Mouse (Mus musculus): Measurements from ENCODE around the gene Gm1123. TPM values are rescaled to one million over a fixed set of nuclear protein-coding genes. Genes with fewer than 3 reads are reported as not detected.

Gene Gm1123
- polyA plus RNA-seq, 1 experiment from 2014 or later, result not detected

- Histone ChIP-seq H3K36me3 (ENCODE audit: control insufficient read depth, insufficient read depth, low read length) (no peaks in the 10 kb centered on the region), H3K4me3 (ENCODE audit: low read depth, low read length) (peak overlapping the region; percentile 70), H3K9ac (ENCODE audit: low read length) (peak overlapping the region; percentile 84), H3K4me2 (ENCODE audit: low read length) (peak overlapping the region; percentile 72), H3K9me3 (replicated peaks; ENCODE audit: control insufficient read depth, low read length) (no peaks in the 10 kb centered on the region), H3K27me3 (replicated peaks; ENCODE audit: control insufficient read depth, insufficient read depth, low read length) (0 out of 2 replicates have a peak, but pooled peaks cover 6% of the 10 kb centered on the region), H3K4me1 (ENCODE audit: control insufficient read depth, insufficient read depth, low read length) (peaks cover 9% of the 10 kb centered on the region), H3K27ac (ENCODE audit: low read depth, low read length) (no peak overlapping the region)
- DNase-seq (ENCODE audit: low spot score), result peak; percentile 41
- 47% methylated on average over 9 of the region's 9 CpGs for WGBS
- ATAC-seq, result no peak
Measured at GRCm38 (mm10) chr9:98987131-98987530, 48.4 kb downstream of the Gm1123 start.

GRCm38 (mm10) chr9:98986476-98987096 lies 48.9 kb downstream of the Gm1123 start:
- under 1% methylated on average over 44 of the region's 50 CpGs for WGBS
- ATAC-seq, result no peak; the same call in none of the 2 replicates

DNA sequence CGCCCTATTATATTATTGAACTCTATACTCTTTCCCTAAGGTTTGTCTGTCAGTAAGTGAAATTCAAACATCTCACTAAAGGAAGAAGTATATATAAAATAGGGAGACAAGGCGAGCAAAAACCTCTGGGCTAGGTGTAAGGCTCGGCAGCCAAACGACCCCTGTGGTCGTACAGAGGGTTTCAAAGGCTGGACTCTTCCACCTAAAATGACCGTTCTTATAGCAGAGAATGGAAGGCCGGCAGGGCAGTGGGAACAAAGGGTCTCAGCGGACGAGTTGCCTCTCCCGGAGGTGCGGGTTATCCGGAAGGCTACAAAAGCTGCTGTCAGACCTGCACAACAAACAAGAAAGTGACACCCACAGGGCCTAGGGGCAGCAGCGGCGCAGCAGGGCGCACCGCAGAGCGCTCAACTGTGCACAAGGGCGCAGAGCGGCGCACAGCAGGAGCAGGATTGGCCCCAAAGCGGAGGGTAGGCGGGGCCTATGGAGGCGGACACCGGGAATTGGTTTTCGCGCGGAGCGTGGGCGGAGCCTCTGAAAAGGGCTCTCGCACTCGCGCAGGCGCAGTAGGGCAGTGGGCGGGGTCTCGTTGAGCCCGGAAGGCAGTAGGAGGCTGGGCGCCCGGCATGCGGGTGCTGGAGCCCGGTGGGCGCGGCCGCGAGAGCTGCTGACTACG lies 49.6 kb downstream of the Gm1123 start, which contains the start of gene Faim:
Gene Faim, plus strand, starts transcription at position 574 of the 676 bp plus-strand sequence.
- under 1% methylated on average over 45 of the region's 45 CpGs for WGBS

More at GRCm38 (mm10) chr9:98986476-98987096, 48.9 kb downstream of the Gm1123 start:
- Histone ChIP-seq H3K4me1 (ENCODE audit: control insufficient read depth, insufficient read depth, low read length) (peaks cover 9% of the 10 kb centered on the region), H3K9ac (ENCODE audit: low read length) (peak overlapping the region; percentile 84), H3K4me3 (ENCODE audit: low read depth, low read length) (peak overlapping the region; percentile 70), H3K27me3 (replicated peaks; ENCODE audit: control insufficient read depth, insufficient read depth, low read length) (0 out of 2 replicates have a peak, but pooled peaks cover 7% of the 10 kb centered on the region), H3K36me3 (ENCODE audit: control insufficient read depth, insufficient read depth, low read length) (no peaks in the 10 kb centered on the region), H3K27ac (ENCODE audit: low read depth, low read length) (no peak overlapping the region), H3K4me2 (ENCODE audit: low read length) (peak overlapping the region; percentile 72), H3K9me3 (replicated peaks; ENCODE audit: control insufficient read depth, low read length) (no peaks in the 10 kb centered on the region)
- DNase-seq (ENCODE audit: low spot score), result peak; percentile 30

DNA sequence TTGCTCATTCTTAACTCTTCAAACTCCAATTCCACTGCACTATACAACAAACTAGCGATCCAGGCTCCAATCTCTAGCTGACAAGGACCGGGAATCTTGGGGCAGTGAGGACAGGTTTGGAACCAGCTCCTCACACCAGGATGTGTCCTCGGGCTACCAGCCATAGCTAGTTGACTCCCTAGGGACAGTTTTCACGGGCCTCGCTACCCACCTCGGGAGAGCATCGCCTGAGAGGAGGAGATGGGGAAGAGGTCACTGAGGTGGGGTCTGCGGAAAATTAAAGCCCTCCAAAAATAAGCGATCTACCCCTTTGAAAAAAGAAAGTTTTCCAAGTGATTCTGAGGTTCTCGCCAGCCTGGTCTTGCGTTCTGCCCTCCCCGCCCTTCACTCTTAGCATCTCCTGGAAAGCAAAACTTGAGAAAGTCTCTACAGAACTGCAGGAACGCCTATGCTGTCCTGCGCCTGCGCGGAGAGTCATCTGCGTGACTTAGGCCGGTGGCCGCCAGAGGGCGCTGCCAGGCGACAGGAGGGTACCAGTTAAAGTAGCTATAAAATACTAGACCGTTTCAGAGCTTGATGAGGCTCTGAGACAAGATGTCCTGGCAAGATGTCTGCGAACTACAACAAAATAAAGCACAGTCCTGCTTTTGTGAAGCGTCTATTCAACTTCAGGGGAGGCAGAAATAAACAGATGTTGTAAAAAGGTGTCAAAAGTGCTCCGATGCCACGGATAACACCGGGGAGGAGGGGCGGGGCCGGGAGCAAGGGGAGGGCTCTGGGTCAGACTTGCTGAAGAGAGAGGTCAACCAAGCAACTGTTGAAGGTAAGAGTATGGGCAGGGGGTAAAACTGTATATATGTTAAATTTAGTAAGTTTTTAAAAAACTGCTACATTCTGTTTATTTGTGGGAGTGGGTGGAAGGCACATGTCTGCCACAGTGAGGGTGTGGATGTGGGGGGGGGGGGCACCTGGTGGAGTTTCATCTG lies 55.8 kb downstream of the Gm1123 start:
- ATAC-seq (peak; percentile 85), DNase-seq (ENCODE audit: low spot score) (peak; percentile 91)
- H3K27me3 ChIP-seq (replicated peaks; ENCODE audit: control insufficient read depth, insufficient read depth, low read length), result peaks cover 25% of the 10 kb centered on the region
- peak overlapping the region; percentile 20; the same call in 1 of the 2 replicates for H3K4me3 ChIP-seq (ENCODE audit: low read depth, low read length)
- no peaks in the 10 kb centered on the region for H3K9me3 ChIP-seq (replicated peaks; ENCODE audit: control insufficient read depth, low read length)
- no peaks in the 10 kb centered on the region for H3K4me1 ChIP-seq (ENCODE audit: control insufficient read depth, insufficient read depth, low read length)
- H3K36me3 ChIP-seq (ENCODE audit: control insufficient read depth, insufficient read depth, low read length), result no peaks in the 10 kb centered on the region
- H3K27ac ChIP-seq (ENCODE audit: low read depth, low read length), result no peak overlapping the region
- WGBS, result 3% methylated on average over 29 of the region's 29 CpGs
- peak overlapping the region; percentile 52 for H3K4me2 ChIP-seq (ENCODE audit: low read length)
- H3K9ac ChIP-seq (ENCODE audit: low read length), result no peak overlapping the region

More for the DNA sequence above, 49.6 kb downstream of the Gm1123 start, which contains the start of gene Faim:
- Histone ChIP-seq H3K4me3 (ENCODE audit: low read depth, low read length) (peak within 1 kb of the TSS; percentile 70), H3K9me3 (replicated peaks; ENCODE audit: control insufficient read depth, low read length) (no peaks in the 10 kb centered on the region), H3K27ac (ENCODE audit: low read depth, low read length) (peak within 1 kb of the TSS; percentile 63; the same call in 1 of the 2 replicates), H3K4me2 (ENCODE audit: low read length) (peak within 1 kb of the TSS; percentile 72), H3K9ac (ENCODE audit: low read length) (peak within 1 kb of the TSS; percentile 84), H3K36me3 (ENCODE audit: control insufficient read depth, insufficient read depth, low read length) (no peaks in the 10 kb centered on the region), H3K4me1 (ENCODE audit: control insufficient read depth, insufficient read depth, low read length) (peaks cover 9% of the 10 kb centered on the region), H3K27me3 (replicated peaks; ENCODE audit: control insufficient read depth, insufficient read depth, low read length) (0 out of 2 replicates have a peak, but pooled peaks cover 7% of the 10 kb centered on the region)
- ATAC-seq (peak; percentile 98), DNase-seq (ENCODE audit: low spot score) (peak; percentile 99)

DNA sequence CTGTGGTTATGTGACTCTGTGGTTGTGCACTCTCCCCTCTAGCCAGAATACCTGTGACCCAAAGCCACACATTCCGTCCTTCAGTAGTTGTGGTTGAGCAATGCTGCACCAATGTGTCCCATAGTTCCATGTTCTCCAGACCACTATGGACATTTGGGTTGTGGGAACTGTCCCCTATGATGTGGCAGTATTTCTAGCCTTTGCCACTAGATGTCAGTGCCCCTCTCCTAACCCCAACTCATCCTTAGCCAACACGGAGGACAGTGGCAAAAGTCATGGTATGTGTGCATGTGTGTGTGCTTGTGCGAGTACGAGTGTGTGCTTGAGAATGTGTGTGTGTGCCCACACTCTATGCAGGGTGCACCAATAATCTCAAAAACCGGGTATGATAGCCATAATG lies 59.0 kb downstream of the Gm1123 start:
- no peak overlapping the region for H3K9ac ChIP-seq (ENCODE audit: low read length)
- no peak overlapping the region for H3K4me2 ChIP-seq (ENCODE audit: low read length)
- H3K4me3 ChIP-seq (ENCODE audit: low read depth, low read length), result no peak overlapping the region
- DNase-seq (ENCODE audit: low spot score), result no peak
- H3K27me3 ChIP-seq (replicated peaks; ENCODE audit: control insufficient read depth, insufficient read depth, low read length), result peaks cover 46% of the 10 kb centered on the region
- H3K27ac ChIP-seq (ENCODE audit: low read depth, low read length), result no peak overlapping the region
- H3K9me3 ChIP-seq (replicated peaks; ENCODE audit: control insufficient read depth, low read length), result no peaks in the 10 kb centered on the region
- no peaks in the 10 kb centered on the region for H3K36me3 ChIP-seq (ENCODE audit: control insufficient read depth, insufficient read depth, low read length)
- H3K4me1 ChIP-seq (ENCODE audit: control insufficient read depth, insufficient read depth, low read length), result no peaks in the 10 kb centered on the region; the same call in 1 of the 2 replicates
- whole genome bisulfite sequencing, result 47% methylated on average over 5 of the region's 5 CpGs
- no peak for ATAC-seq

- no peak for ATAC-seq
- H3K9ac ChIP-seq (ENCODE audit: low read length), result no peak overlapping the region
- H3K27me3 ChIP-seq (replicated peaks; ENCODE audit: control insufficient read depth, insufficient read depth, low read length), result peaks cover 51% of the 10 kb centered on the region
- no peak overlapping the region for H3K4me3 ChIP-seq (ENCODE audit: low read depth, low read length)
- no peaks in the 10 kb centered on the region for H3K9me3 ChIP-seq (replicated peaks; ENCODE audit: control insufficient read depth, low read length)
- no peaks in the 10 kb centered on the region; the same call in 1 of the 2 replicates for H3K4me1 ChIP-seq (ENCODE audit: control insufficient read depth, insufficient read depth, low read length)
- no peak overlapping the region for H3K27ac ChIP-seq (ENCODE audit: low read depth, low read length)
- no peak for DNase-seq (ENCODE audit: low spot score)
- 90% methylated on average over 1 of the region's 1 CpGs for WGBS
- no peak overlapping the region for H3K4me2 ChIP-seq (ENCODE audit: low read length)
- H3K36me3 ChIP-seq (ENCODE audit: control insufficient read depth, insufficient read depth, low read length), result no peaks in the 10 kb centered on the region
Measured at GRCm38 (mm10) chr9:98976081-98976480, 59.4 kb downstream of the Gm1123 start.

- no peaks in the 10 kb centered on the region for H3K36me3 ChIP-seq (ENCODE audit: control insufficient read depth, insufficient read depth, low read length)
- ATAC-seq (no peak), DNase-seq (ENCODE audit: low spot score) (no peak)
- no peaks in the 10 kb centered on the region; the same call in 1 of the 2 replicates for H3K4me1 ChIP-seq (ENCODE audit: control insufficient read depth, insufficient read depth, low read length)
- no peak overlapping the region for H3K9ac ChIP-seq (ENCODE audit: low read length)
- H3K27ac ChIP-seq (ENCODE audit: low read depth, low read length), result no peak overlapping the region
- H3K27me3 ChIP-seq (replicated peaks; ENCODE audit: control insufficient read depth, insufficient read depth, low read length), result peaks cover 63% of the 10 kb centered on the region
- WGBS, result 32% methylated on average over 2 of the region's 2 CpGs
- H3K4me2 ChIP-seq (ENCODE audit: low read length), result no peak overlapping the region
- no peak overlapping the region for H3K4me3 ChIP-seq (ENCODE audit: low read depth, low read length)
- peaks cover 6% of the 10 kb centered on the region; the same call in 1 of the 2 replicates for H3K9me3 ChIP-seq (replicated peaks; ENCODE audit: control insufficient read depth, low read length)
Measured at GRCm38 (mm10) chr9:98974898-98975297, 60.6 kb downstream of the Gm1123 start.

DNA sequence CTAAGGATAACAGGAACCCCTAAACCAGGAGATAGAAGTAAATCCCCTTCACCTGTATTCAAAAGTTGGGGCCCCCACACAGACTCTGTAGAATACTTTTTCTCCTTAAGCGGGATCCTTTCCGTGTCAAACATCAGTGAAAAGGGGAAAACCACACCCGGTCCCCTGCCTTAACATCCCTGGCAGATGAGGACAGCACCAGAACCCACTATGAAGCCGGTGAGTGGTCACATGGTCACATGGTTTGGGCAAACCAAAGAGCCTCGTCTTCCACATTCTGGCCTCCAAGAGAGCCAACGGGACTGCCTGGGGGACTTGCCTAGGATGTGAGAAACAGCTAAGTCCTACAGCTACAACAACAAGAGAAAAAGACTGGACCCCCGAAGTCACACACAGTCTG lies 62.0 kb downstream of the Gm1123 start:
- Histone ChIP-seq H3K27ac (ENCODE audit: low read depth, low read length) (no peak overlapping the region), H3K27me3 (replicated peaks; ENCODE audit: control insufficient read depth, insufficient read depth, low read length) (peaks cover 70% of the 10 kb centered on the region), H3K36me3 (ENCODE audit: control insufficient read depth, insufficient read depth, low read length) (no peaks in the 10 kb centered on the region), H3K4me2 (ENCODE audit: low read length) (peak overlapping the region; percentile 38), H3K9ac (ENCODE audit: low read length) (no peak overlapping the region), H3K9me3 (replicated peaks; ENCODE audit: control insufficient read depth, low read length) (peaks cover 6% of the 10 kb centered on the region; the same call in 1 of the 2 replicates), H3K4me1 (ENCODE audit: control insufficient read depth, insufficient read depth, low read length) (no peaks in the 10 kb centered on the region; the same call in 1 of the 2 replicates), H3K4me3 (ENCODE audit: low read depth, low read length) (peak overlapping the region; percentile 17; the same call in 1 of the 2 replicates)
- WGBS, result 4% methylated on average over 7 of the region's 7 CpGs
- no peak for ATAC-seq
- DNase-seq (ENCODE audit: low spot score), result no peak
